Mouse (Mus musculus) hindbrain, postnatal 0 days (tissue): ENCODE data around the gene Crygs. TPM values are rescaled to one million over a fixed set of nuclear protein-coding genes. Genes with fewer than 3 reads are reported as not detected.

Experiments used
- ATAC-seq: fragments of 200-750 bp; cut with Nextera tagmentation; 2 replicates; pipeline ENCODE4 v1.8.0; 2017; ENCODE audit warnings: mild to moderate bottlenecking, moderate TSS enrichment, moderate library complexity
- DNase-seq: peaks from one replicate; pipeline ENCODE4 v3.0.0-alpha.2; 2015; ENCODE audit warnings: low spot score
- H3K27ac ChIP-seq: fragments of 300-500 bp; sonication (generic); 2 replicates; pipeline ENCODE4 v1.5.1; 2014; ENCODE audit warnings: mild to moderate bottlenecking
- H3K27me3 ChIP-seq: fragments of 300-500 bp; sonication (generic); 2 replicates; pipeline ENCODE4 v1.6.1; 2014; ENCODE audit warnings: low read length, mixed read lengths; ENCODE audit not compliant: insufficient read depth
- H3K36me3 ChIP-seq: fragments of 300-500 bp; sonication (generic); 2 replicates; pipeline ENCODE4 v1.6.1; 2014; ENCODE audit warnings: low read length, mixed read lengths; ENCODE audit not compliant: insufficient read depth
- H3K4me1 ChIP-seq: fragments of 300-500 bp; sonication (generic); 2 replicates; pipeline ENCODE4 v1.6.1; 2014; ENCODE audit warnings: antibody characterized with exemption, low read length, mixed read lengths; ENCODE audit not compliant: insufficient read depth
- H3K4me2 ChIP-seq: fragments of 300-500 bp; sonication (generic); 2 replicates; pipeline ENCODE4 v1.6.1; 2014; ENCODE audit warnings: low read depth, mild to moderate bottlenecking, low read length, moderate library complexity, mixed read lengths
- H3K4me3 ChIP-seq: fragments of 300-500 bp; sonication (generic); 2 replicates; pipeline ENCODE4 v1.5.1; 2014; ENCODE audit warnings: low read length
- H3K9ac ChIP-seq: fragments of 300-500 bp; sonication (generic); replicated peaks from 2 replicates; pipeline ENCODE4 v1.6.1; 2014; ENCODE audit warnings: mild to moderate bottlenecking, low read length, moderate library complexity, mixed read lengths
- H3K9me3 ChIP-seq: fragments of 300-500 bp; sonication (generic); 2 replicates; pipeline ENCODE4 v1.6.1; 2016; ENCODE audit warnings: low read length, mixed read lengths
- CTCF ChIP-seq: IDR thresholded peaks from 2 replicates; pipeline ENCODE4 v1.5.1; 2016; ENCODE audit warnings: antibody characterized with exemption, control low read depth, low read depth
- WGBS: fragments of 180-500 bp; shearing (Covaris S2); extraction: QIAGEN DNeasy Blood & Tissue Kit; methylation state at CpG from one replicate; pipeline ENCODE4 v1.1.7; 2014; 5-methylcytosine and 5-hydroxymethylcytosine counted together
- polyA plus RNA-seq: library from polyadenylated mRNA; unstranded; fragments of >200 nt; fragmentation: Nextera tagmentation; extraction: Ambion mirVana; gene quantifications from 2 replicates; pipeline ENCODE4 v1.2.1, GENCODE M21; 2015
- total RNA-seq: library from RNA; depleted of rRNA; stranded (reverse); fragments of >200 nt; gene quantifications from 2 replicates; pipeline ENCODE4 v1.2.3, GENCODE M21; 2014; rRNA removed

The Crygs gene
- total RNA-seq: not detected in 2 replicates
- polyA plus RNA-seq: 0.28 and 0.35 TPM in 2 replicates

- Histone ChIP-seq H3K27me3 (0 out of 2 replicates have a peak, but pooled peaks cover 6% of the 10 kb centered on the region), H3K36me3 (no peaks in the 10 kb centered on the region), H3K27ac (no peak within 1 kb of the TSS), H3K4me1 (no peaks in the 10 kb centered on the region), H3K9ac (no peak within 1 kb of the TSS), H3K4me2 (no peak within 1 kb of the TSS), H3K9me3 (no peaks in the 10 kb centered on the region), H3K4me3 (no peak within 1 kb of the TSS)
- no peak for TF ChIP-seq CTCF
- DNase-seq: no peak
- no peak for ATAC-seq
- WGBS: 76% methylated on average over 2 of the region's 2 CpGs
Observed at GRCm38 (mm10) chr16:22811477-22811876, at the start of gene Crygs. Gene Crygs, minus strand, starts transcription at chr16:22811577.

GRCm38 (mm10) chr16:22857431-22858113 lies 46.2 kb upstream of the Crygs start, which contains the start of the genes Tbccd1 and Dnajb11:
Gene Tbccd1, minus strand, starts transcription at chr16:22857669.
Gene Dnajb11, plus strand, starts transcription at chr16:22857845.
- Histone ChIP-seq H3K36me3 (peaks cover 8% of the 10 kb centered on the region; the same call in 1 of the 2 replicates), H3K9ac (peak within 1 kb of the TSS; percentile 94), H3K9me3 (no peaks in the 10 kb centered on the region), H3K4me2 (peak within 1 kb of the TSS; percentile 95), H3K4me3 (peak within 1 kb of the TSS; percentile 99), H3K4me1 (peaks cover 11% of the 10 kb centered on the region), H3K27me3 (no peaks in the 10 kb centered on the region), H3K27ac (peak within 1 kb of the TSS; percentile 73)
- peak; percentile 99 for DNase-seq
- no peak for TF ChIP-seq CTCF
- WGBS: under 1% methylated on average over 62 of the region's 62 CpGs
- ATAC-seq: peak; percentile 99

- Histone ChIP-seq H3K4me2 (peak overlapping the region; percentile 95), H3K4me1 (peaks cover 11% of the 10 kb centered on the region), H3K4me3 (peak overlapping the region; percentile 99), H3K9me3 (no peaks in the 10 kb centered on the region), H3K9ac (peak overlapping the region; percentile 56), H3K36me3 (peaks cover 6% of the 10 kb centered on the region; the same call in 1 of the 2 replicates), H3K27me3 (no peaks in the 10 kb centered on the region), H3K27ac (peak overlapping the region; percentile 67; the same call in 1 of the 2 replicates)
- ATAC-seq (no peak), DNase-seq (no peak)
- TF ChIP-seq CTCF: no peak
- 14% methylated on average over 9 of the region's 9 CpGs for WGBS
Observed at GRCm38 (mm10) chr16:22856773-22857172, 45.4 kb upstream of the Crygs start.

GRCm38 (mm10) chr16:22852709-22853108 lies 41.3 kb upstream of the Crygs start:
- Histone ChIP-seq H3K36me3 (no peaks in the 10 kb centered on the region; the same call in 1 of the 2 replicates), H3K4me3 (no peak overlapping the region), H3K4me2 (no peak overlapping the region), H3K9ac (no peak overlapping the region), H3K9me3 (no peaks in the 10 kb centered on the region), H3K27ac (no peak overlapping the region), H3K27me3 (no peaks in the 10 kb centered on the region), H3K4me1 (peaks cover 6% of the 10 kb centered on the region; the same call in 1 of the 2 replicates)
- TF ChIP-seq CTCF: no peak
- WGBS: 96% methylated on average over 4 of the region's 4 CpGs
- no peak for ATAC-seq
- DNase-seq: no peak

- DNase-seq: no peak
- ATAC-seq: no peak
- Histone ChIP-seq H3K9me3 (no peaks in the 10 kb centered on the region), H3K27ac (no peak overlapping the region), H3K27me3 (no peaks in the 10 kb centered on the region), H3K4me3 (no peak overlapping the region), H3K9ac (no peak overlapping the region), H3K36me3 (no peaks in the 10 kb centered on the region; the same call in 1 of the 2 replicates), H3K4me2 (no peak overlapping the region), H3K4me1 (0 out of 2 replicates have a peak, but pooled peaks cover 7% of the 10 kb centered on the region)
- 72% methylated on average over 1 of the region's 1 CpGs for WGBS
- no peak for TF ChIP-seq CTCF
Observed at GRCm38 (mm10) chr16:22848331-22848730, 37.0 kb upstream of the Crygs start.

- ATAC-seq (no peak), DNase-seq (no peak)
- H3K9ac ChIP-seq: no peak overlapping the region
- 92% methylated on average over 1 of the region's 1 CpGs for WGBS
- H3K27ac ChIP-seq: no peak overlapping the region
- no peak overlapping the region for H3K4me2 ChIP-seq
- TF ChIP-seq CTCF: no peak
- H3K27me3 ChIP-seq: no peaks in the 10 kb centered on the region
- H3K36me3 ChIP-seq: no peaks in the 10 kb centered on the region; the same call in 1 of the 2 replicates
- H3K4me3 ChIP-seq: no peak overlapping the region
- H3K9me3 ChIP-seq: no peaks in the 10 kb centered on the region
- 0 out of 2 replicates have a peak, but pooled peaks cover 7% of the 10 kb centered on the region for H3K4me1 ChIP-seq
Observed at GRCm38 (mm10) chr16:22847686-22848085, 36.3 kb upstream of the Crygs start.

GRCm38 (mm10) chr16:22845481-22845880 lies 34.1 kb upstream of the Crygs start:
- H3K27me3 ChIP-seq: no peaks in the 10 kb centered on the region
- 0 out of 2 replicates have a peak, but pooled peaks cover 7% of the 10 kb centered on the region for H3K4me1 ChIP-seq
- no peak overlapping the region for H3K27ac ChIP-seq
- H3K9ac ChIP-seq: no peak overlapping the region
- H3K4me3 ChIP-seq: no peak overlapping the region
- H3K36me3 ChIP-seq: peaks cover 5% of the 10 kb centered on the region; the same call in 1 of the 2 replicates
- no peak for DNase-seq
- no peak overlapping the region for H3K4me2 ChIP-seq
- no peak for ATAC-seq
- H3K9me3 ChIP-seq: no peaks in the 10 kb centered on the region
- 87% methylated on average over 4 of the region's 4 CpGs for WGBS
- no peak for TF ChIP-seq CTCF
